Mouse (Mus musculus): ENCODE data around the gene Tnfrsf11a. TPM values are rescaled to one million over a fixed set of nuclear protein-coding genes. Genes with fewer than 3 reads are reported as not detected.

The Tnfrsf11a gene
- polyA plus RNA-seq (2012; fragmentation: generic; extraction: Trizol), result under 1 TPM; 0.01 to 0.06 TPM

DNA sequence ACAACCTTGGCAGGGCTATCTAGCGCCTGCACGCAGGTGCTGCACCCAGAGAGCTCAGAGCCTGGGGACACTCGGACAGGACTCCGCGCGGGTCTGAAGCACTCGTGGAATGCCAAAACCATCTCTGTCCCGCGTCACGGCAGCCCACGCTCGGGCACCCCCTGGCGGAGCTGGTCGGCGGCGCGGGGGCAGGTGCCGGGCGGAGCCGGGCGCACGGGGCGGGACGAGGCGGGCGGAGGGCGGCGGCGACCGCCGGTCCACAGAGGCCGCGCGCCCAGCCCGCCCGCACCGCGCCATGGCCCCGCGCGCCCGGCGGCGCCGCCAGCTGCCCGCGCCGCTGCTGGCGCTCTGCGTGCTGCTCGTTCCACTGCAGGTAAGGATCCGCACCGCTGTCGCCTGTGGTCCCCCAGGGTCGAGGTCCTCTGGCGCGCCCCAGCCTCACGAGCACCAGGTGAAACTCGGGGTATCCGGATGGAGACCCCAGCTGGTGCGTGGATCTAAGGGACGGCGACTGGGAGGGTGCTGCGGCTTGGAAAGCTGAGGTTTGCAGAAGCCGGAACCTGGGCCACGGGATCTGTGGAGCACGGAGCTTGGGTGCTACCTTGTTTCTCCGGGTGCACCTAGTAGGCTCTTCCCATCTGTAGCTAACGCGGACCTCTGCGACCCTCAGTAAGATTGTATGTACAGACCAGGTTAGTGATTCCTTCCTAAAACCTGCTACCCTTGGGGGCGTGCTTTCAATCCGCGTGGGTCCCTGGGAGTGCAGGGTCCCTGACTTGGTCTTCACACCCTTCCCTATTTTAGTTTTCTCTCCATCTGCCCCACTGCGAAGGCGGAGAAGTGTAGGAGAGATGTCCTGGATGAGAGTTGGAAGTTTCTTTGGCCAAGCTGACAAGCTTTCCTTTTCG lies at the start of gene Tnfrsf11a:
Gene Tnfrsf11a, plus strand, starts transcription at position 262 of the 908 bp plus-strand sequence.

Other genes with a start within 250 kb of the Tnfrsf11a start
- gene Pign, start 117.0 kb upstream of the Tnfrsf11a start, polyA plus RNA-seq (2012; fragmentation: generic; extraction: Trizol), result 1 to 10 TPM in 1 of 2 experiments, under 1 TPM in 1; 0.48 to 6.6 TPM
- 1 to 10 TPM; 1.8 to 5.1 TPM for gene Relch, start 116.9 kb upstream of the Tnfrsf11a start, polyA plus RNA-seq (2012; fragmentation: generic; extraction: Trizol)
- gene Zcchc2, start 209.7 kb downstream of the Tnfrsf11a start, polyA plus RNA-seq (2012; fragmentation: generic; extraction: Trizol), result 1 to 10 TPM in 1 of 2 experiments, under 1 TPM in 1; 0.83 to 3.7 TPM